Mouse (Mus musculus): ENCODE results near the gene Bean1. TPM values are rescaled to one million over a fixed set of nuclear protein-coding genes. Genes with fewer than 3 reads are reported as not detected.
A peak's percentile ranks its signal among the peaks of the same experiment; 100 is the strongest.
"Not testable (repeated sequence)": the region's sequence is repeated elsewhere in the genome, so short reads cannot be mapped to it uniquely, and the experiment has no call there.

Bean1 gene
- total and polyA plus RNA-seq, 3 experiments: 4.6 to 12.1 (median 7.2) TPM

DNA sequence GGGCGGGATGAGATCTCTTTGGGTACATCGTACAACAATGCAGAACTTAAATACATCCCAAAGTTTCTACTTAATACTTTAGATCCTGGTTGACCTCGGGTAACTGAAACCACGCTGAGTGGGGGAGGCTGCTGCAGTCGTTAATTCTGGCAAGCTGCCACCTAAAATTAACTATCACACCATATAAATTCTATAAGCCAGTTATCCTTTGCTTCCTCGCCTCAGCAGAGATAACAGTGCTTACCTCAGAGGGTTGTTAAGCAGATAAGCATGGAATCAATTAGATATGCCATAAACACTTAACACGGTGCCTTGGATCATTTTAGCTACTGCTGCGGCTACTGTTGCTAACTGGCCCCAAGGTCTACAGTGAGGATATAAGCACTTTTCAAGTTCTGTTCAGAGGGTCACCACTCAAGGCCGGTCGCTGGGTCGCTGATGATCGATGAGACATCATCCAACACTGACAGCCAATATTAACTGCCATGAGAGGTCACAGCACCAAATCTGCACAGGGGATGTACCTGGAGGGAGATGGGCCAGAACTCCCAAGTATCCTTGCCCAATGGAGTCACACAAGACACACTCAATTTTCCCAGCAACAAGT, 71.9 kb downstream of the Bean1 start:
- DNase-seq: no peak

DNA sequence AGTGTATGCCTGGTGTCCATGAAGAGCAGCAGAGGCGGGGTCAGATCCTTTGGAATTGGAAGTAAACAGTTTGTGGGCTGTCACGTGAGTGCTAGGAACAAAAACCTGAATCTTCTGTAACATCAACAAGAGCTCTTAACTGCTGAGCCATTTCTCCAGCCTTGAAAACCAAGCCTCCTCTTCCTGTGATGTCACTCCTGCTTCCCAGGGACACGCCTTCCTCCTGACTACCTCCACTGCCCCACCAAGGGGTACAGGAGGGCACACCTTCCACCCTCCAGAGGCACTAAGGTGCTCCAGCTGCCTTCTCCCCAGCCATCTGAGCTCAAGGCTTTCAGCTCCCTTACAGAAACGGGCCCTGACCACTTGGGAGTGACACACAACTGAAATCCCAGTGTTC, 76.4 kb downstream of the Bean1 start:
- no peak for DNase-seq

- DNase-seq: peak; percentile 33
Measured at GRCm38 (mm10) chr8:104247054-104247907, 77.0 kb downstream of the Bean1 start.

- DNase-seq: no peak
Measured at GRCm38 (mm10) chr8:104247908-104248275, 77.7 kb downstream of the Bean1 start.

DNA sequence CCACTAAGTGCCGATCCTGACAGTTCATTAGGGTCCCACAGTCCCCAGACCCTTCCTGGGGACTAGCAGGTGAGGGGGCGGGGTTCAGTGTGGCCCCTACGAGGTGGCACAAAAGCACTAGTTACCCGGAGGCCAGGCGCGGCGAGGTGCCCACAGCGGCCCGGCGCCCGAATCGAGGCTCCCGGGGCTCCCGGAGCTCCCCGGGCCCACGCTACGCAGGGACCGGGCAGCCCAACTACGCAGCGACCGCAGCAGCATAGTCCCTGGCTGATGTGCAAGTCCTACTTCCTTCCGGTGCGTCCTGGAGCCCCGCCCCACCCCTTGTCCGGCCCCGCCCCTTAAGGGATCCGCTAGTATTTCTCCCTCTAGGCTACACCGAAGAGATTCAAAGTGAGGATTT, 78.0 kb downstream of the Bean1 start, which contains the start of gene Tk2:
Gene Tk2, minus strand, starts transcription at position 283 of the 400 bp plus-strand sequence.
- peak; percentile 89 for DNase-seq

DNA sequence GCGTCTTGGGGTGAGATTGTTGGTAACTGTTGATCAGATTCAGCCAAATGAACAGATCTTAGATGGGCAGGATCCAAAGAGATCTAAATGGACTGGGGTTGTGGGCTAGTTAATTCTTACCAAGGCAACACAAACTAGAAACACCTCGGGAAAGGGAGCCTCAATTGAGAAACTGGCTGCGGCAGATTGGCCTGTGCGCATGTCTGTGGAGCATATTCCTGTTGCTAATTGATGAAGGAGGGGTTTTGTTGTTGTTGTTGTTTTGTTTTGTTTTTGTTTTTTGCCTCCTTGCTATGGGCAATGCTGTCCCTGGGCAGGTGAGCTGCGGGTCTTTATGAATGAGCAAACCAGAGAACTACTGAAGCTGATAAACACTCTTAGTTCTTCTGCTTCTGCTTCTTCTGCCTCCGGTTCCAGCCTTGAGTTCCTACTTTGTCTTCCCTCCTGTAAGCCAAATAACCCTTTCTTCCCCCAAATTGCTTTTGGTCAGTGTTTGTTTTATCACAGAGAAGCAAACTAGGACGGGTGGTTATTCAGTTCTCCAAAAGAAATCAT, 79.3 kb downstream of the Bean1 start:
- DNase-seq: no peak

- peak; percentile 92 for DNase-seq
Measured at GRCm38 (mm10) chr8:104250439-104251367, 80.5 kb downstream of the Bean1 start, which contains the start of gene Cklf. Gene Cklf, plus strand, starts transcription at chr8:104250861.

DNA sequence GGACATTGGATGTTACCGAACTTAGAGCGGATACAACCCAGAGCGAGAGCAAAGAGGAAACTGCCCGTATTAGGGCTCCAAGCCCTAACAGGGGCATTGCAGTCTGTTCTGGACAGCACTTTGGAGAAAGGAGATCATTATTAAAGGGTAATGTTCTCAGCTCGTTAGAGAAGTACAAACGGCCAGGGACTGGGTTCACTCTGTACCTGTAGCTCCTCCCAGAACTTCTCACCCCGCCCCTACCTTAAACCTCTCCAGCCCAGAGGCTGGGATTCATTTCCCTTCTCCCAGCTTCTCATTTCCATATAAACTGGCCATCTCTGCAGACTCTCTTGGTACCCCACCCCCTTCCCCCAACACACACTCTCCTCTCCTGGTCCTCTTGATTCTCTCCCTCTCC, 81.2 kb downstream of the Bean1 start:
- peak; percentile 33 for DNase-seq

GRCm38 (mm10) chr8:104253016-104253415, 82.8 kb downstream of the Bean1 start:
- no peak for DNase-seq

DNA sequence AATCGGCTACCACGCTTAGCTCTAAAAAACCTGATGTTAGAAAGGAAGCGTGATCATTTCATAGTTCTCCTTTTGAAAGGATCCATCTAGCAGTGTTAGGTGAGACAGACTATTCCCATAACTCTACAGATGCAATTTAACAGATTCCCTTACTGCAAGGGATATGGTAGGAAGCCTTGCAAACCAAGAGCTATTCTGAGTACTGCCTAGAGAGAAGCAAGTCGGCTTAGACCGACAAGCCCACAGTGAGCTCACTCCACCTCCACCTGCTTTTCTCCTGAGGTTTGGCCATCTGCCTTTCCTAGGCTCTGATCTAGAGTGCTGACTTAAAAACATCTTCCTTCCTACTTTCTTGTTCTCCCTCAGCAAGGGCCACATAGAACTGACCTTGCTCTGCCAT, 91.6 kb downstream of the Bean1 start:
- DNase-seq: not testable (repeated sequence)

DNA sequence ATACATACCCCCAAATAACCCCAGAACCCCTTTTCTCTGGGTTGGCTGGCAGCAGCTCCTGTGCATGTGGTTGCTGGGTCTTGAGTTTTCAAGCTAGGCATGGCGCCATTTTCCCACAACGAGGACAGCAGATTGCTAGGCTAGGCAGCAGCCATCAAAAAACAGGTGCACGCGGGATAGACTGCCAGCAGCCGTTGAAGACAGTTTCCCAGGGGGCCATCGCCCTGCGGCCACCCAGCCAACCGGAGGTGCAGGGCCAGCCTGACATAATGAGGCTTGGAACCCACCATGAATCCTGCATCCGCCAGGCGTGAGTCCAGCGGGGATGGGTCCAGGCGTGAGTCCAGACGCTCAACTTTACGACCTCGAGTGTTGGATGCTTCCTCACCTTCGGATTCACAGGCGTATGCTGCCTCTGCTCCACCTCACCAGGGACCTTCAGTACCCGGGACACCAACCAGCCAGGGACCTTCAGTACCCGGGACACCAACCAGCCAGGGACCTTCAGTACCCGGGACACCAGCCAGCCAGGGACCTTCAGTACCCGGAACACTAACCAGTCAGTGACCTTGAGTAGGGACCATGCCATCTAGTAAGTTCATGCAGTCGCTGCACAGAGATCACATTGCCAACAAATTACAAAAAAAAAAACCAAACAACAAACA, 94.2 kb downstream of the Bean1 start:
- peak; percentile 63 for DNase-seq

DNA sequence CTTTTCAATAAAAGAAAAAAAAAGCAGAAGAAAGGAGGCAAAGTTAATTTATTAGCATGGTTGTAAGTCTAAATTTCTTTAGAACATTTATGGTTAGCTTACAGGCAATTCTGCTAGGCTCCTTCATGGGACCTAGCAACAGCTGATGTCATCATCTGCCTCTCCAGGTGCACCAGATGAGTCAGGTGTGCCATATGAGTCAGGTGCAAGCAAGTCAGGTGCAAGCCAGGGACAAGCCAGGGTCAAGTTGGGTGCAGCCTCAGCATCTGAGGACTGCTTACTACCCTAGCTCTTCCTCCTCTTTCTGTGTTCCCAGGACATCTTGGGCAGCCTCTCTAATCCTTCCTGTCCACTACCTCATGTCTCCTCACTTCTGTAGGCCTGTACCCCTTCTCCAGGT, 98.1 kb downstream of the Bean1 start:
- no peak for DNase-seq

Other genes starting within 250 kb of the Bean1 start
- 10 to 100 TPM; 38.7 to 59.7 TPM for gene Cdh5, start 68.8 kb upstream of the Bean1 start, total RNA-seq (2021)
- gene Cdh5, start 68.8 kb upstream of the Bean1 start, polyA plus RNA-seq (2012; rRNA removed): 57.1 and 57.2 TPM in 2 replicates
- gene Tk2, start 78.1 kb downstream of the Bean1 start, total RNA-seq (2021): 10 to 100 TPM; 59.3 to 87.1 TPM
- 54.6 and 62.1 TPM in 2 replicates for gene Tk2, start 78.1 kb downstream of the Bean1 start, polyA plus RNA-seq (2012; rRNA removed)
- gene Cklf, start 80.4 kb downstream of the Bean1 start, total RNA-seq (2021): 10 to 100 TPM; 49.2 to 99.6 TPM
- gene Cklf, start 80.4 kb downstream of the Bean1 start, polyA plus RNA-seq (2012; rRNA removed): 14.1 and 15.4 TPM in 2 replicates
- gene Cmtm2a, start 122.7 kb downstream of the Bean1 start, total RNA-seq (2021): under 1 TPM; 0.58 to 0.73 TPM
- 0.13 and 0.21 TPM in 2 replicates for gene Cmtm2a, start 122.7 kb downstream of the Bean1 start, polyA plus RNA-seq (2012; rRNA removed)
- under 1 TPM in 1 of 2 experiments, not detected in 1; 0.23 TPM for gene Gm45711, start 139.6 kb downstream of the Bean1 start, total RNA-seq (2021)
- gene Gm45711, start 139.6 kb downstream of the Bean1 start, polyA plus RNA-seq (2012; rRNA removed): 0.12 and 0.52 TPM in 2 replicates
- gene Cmtm1, start 139.7 kb downstream of the Bean1 start, total RNA-seq (2021): under 1 TPM in 1 of 2 experiments, not detected in 1; 0.29 TPM
- 0.09 TPM in 1 of 2 replicates, not detected in the other for gene Cmtm1, start 139.7 kb downstream of the Bean1 start, polyA plus RNA-seq (2012; rRNA removed)
- not detected for gene Gm11020, start 151.1 kb downstream of the Bean1 start, total RNA-seq (2021)
- not detected in 2 replicates for gene Gm11020, start 151.1 kb downstream of the Bean1 start, polyA plus RNA-seq (2012; rRNA removed)
- not detected for gene Cmtm2b, start 151.8 kb downstream of the Bean1 start, total RNA-seq (2021)
- gene Cmtm2b, start 151.8 kb downstream of the Bean1 start, polyA plus RNA-seq (2012; rRNA removed): not detected in 2 replicates
- gene Cmtm3, start 169.0 kb downstream of the Bean1 start, total RNA-seq (2021): 100 to 1,000 TPM in 1 of 2 experiments, 10 to 100 TPM in 1; 56.9 to 110 TPM
- gene Cmtm3, start 169.0 kb downstream of the Bean1 start, polyA plus RNA-seq (2012; rRNA removed): 336 and 405 TPM in 2 replicates
- 10 to 100 TPM; 31.1 to 53.2 TPM for gene Cmtm4, start 225.4 kb downstream of the Bean1 start, total RNA-seq (2021)
- 19.1 and 19.5 TPM in 2 replicates for gene Cmtm4, start 225.4 kb downstream of the Bean1 start, polyA plus RNA-seq (2012; rRNA removed)

All from adrenal gland, adult 2 months (tissue).